Mouse (Mus musculus): ENCODE measurements around the gene Trp53rkb. TPM values are rescaled to one million over a fixed set of nuclear protein-coding genes. Genes with fewer than 3 reads are reported as not detected.
"Not testable (repeated sequence)": the region's sequence is repeated elsewhere in the genome, so short reads cannot be mapped to it uniquely, and the experiment has no call there.

The Trp53rkb gene
- total and polyA plus RNA-seq, 2 experiments from 2014 or later, result 3.9 to 6.2 TPM

- H3K36me3 ChIP-seq (replicated peaks; ENCODE audit: control insufficient read depth, insufficient read depth, low read length), result no peaks in the 10 kb centered on the region
- no peak overlapping the region for H3K9ac ChIP-seq (replicated peaks; ENCODE audit: low read depth, low read length)
- no peaks in the 10 kb centered on the region for H3K27me3 ChIP-seq (ENCODE audit: control insufficient read depth, insufficient read depth, low read length)
- H3K4me3 ChIP-seq (ENCODE audit: low read depth, low read length), result no peak overlapping the region
- peak; percentile 40 for DNase-seq (ENCODE audit: low spot score)
- WGBS, result 13% methylated on average over 9 of the region's 9 CpGs
- no peaks in the 10 kb centered on the region for H3K9me3 ChIP-seq (replicated peaks; ENCODE audit: control insufficient read depth, low read length)
- TF ChIP-seq EP300 (IDR thresholded peaks at IDR 0.05; ENCODE audit: low read depth), result no peak
- TF ChIP-seq CTCF (IDR thresholded peaks at IDR 0.05; ENCODE audit: low read depth), result peak; percentile 97
- H3K4me1 ChIP-seq (ENCODE audit: control insufficient read depth, insufficient read depth), result no peaks in the 10 kb centered on the region
- peak; percentile 33; the same call in 1 of the 2 replicates for ATAC-seq (ENCODE audit: insufficient read depth, low read depth)
- H3K27ac ChIP-seq (ENCODE audit: low read depth), result no peak overlapping the region
- H3K4me2 ChIP-seq (ENCODE audit: low read depth, low read length), result no peak overlapping the region
Measured at GRCm38 (mm10) chr2:166780980-166781578, 11.3 kb upstream of the Trp53rkb start.

- WGBS, result 79% methylated on average over 6 of the region's 6 CpGs
- ATAC-seq (ENCODE audit: insufficient read depth, low read depth) (no peak), DNase-seq (ENCODE audit: low spot score) (no peak)
- TF ChIP-seq EP300 (IDR thresholded peaks at IDR 0.05; ENCODE audit: low read depth), result no peak
- 0 out of 2 replicates have a peak, but pooled peaks have one; percentile 32 for TF ChIP-seq CTCF (IDR thresholded peaks at IDR 0.05; ENCODE audit: low read depth)
- no peak overlapping the region for H3K4me2 ChIP-seq (ENCODE audit: low read depth, low read length)
- no peak overlapping the region for H3K4me3 ChIP-seq (ENCODE audit: low read depth, low read length)
- no peak overlapping the region for H3K9ac ChIP-seq (replicated peaks; ENCODE audit: low read depth, low read length)
- H3K4me1 ChIP-seq (ENCODE audit: control insufficient read depth, insufficient read depth), result no peaks in the 10 kb centered on the region
- H3K27ac ChIP-seq (ENCODE audit: low read depth), result no peak overlapping the region
- no peaks in the 10 kb centered on the region for H3K36me3 ChIP-seq (replicated peaks; ENCODE audit: control insufficient read depth, insufficient read depth, low read length)
- no peaks in the 10 kb centered on the region for H3K27me3 ChIP-seq (ENCODE audit: control insufficient read depth, insufficient read depth, low read length)
- H3K9me3 ChIP-seq (replicated peaks; ENCODE audit: control insufficient read depth, low read length), result no peaks in the 10 kb centered on the region
Measured at GRCm38 (mm10) chr2:166784376-166784775, 8.0 kb upstream of the Trp53rkb start.

GRCm38 (mm10) chr2:166786353-166787004 is 5.9 kb upstream of the Trp53rkb start:
- Histone ChIP-seq H3K27ac (ENCODE audit: low read depth) (no peak overlapping the region), H3K9me3 (replicated peaks; ENCODE audit: control insufficient read depth, low read length) (no peaks in the 10 kb centered on the region), H3K36me3 (replicated peaks; ENCODE audit: control insufficient read depth, insufficient read depth, low read length) (no peaks in the 10 kb centered on the region), H3K4me3 (ENCODE audit: low read depth, low read length) (peak overlapping the region; percentile 58), H3K9ac (replicated peaks; ENCODE audit: low read depth, low read length) (peak overlapping the region; percentile 23), H3K27me3 (ENCODE audit: control insufficient read depth, insufficient read depth, low read length) (no peaks in the 10 kb centered on the region), H3K4me1 (ENCODE audit: control insufficient read depth, insufficient read depth) (no peaks in the 10 kb centered on the region), H3K4me2 (ENCODE audit: low read depth, low read length) (peak overlapping the region; percentile 77)
- ATAC-seq (ENCODE audit: insufficient read depth, low read depth) (peak; percentile 95), DNase-seq (ENCODE audit: low spot score) (peak; percentile 83)
- WGBS, result under 1% methylated on average over 35 of the region's 35 CpGs
- no peak for TF ChIP-seq EP300 (IDR thresholded peaks at IDR 0.05; ENCODE audit: low read depth)
- no peak for TF ChIP-seq CTCF (IDR thresholded peaks at IDR 0.05; ENCODE audit: low read depth)

- Histone ChIP-seq H3K4me1 (ENCODE audit: control insufficient read depth, insufficient read depth) (peaks cover 14% of the 10 kb centered on the region), H3K36me3 (replicated peaks; ENCODE audit: control insufficient read depth, insufficient read depth, low read length) (peaks cover 9% of the 10 kb centered on the region; the same call in 1 of the 2 replicates), H3K9ac (replicated peaks; ENCODE audit: low read depth, low read length) (no peak overlapping the region), H3K4me2 (ENCODE audit: low read depth, low read length) (no peak overlapping the region), H3K27ac (ENCODE audit: low read depth) (no peak overlapping the region), H3K4me3 (ENCODE audit: low read depth, low read length) (no peak overlapping the region), H3K27me3 (ENCODE audit: control insufficient read depth, insufficient read depth, low read length) (no peaks in the 10 kb centered on the region), H3K9me3 (replicated peaks; ENCODE audit: control insufficient read depth, low read length) (no peaks in the 10 kb centered on the region)
- 75% methylated on average over 5 of the region's 5 CpGs for WGBS
- DNase-seq (ENCODE audit: low spot score), result no peak
- no peak for ATAC-seq (ENCODE audit: insufficient read depth, low read depth)
- TF ChIP-seq CTCF (IDR thresholded peaks at IDR 0.05; ENCODE audit: low read depth), result no peak
- no peak for TF ChIP-seq EP300 (IDR thresholded peaks at IDR 0.05; ENCODE audit: low read depth)
Measured at GRCm38 (mm10) chr2:166791738-166792137, 593 bp upstream of the Trp53rkb start.

- DNase-seq (ENCODE audit: low spot score), result peak; percentile 52
- ATAC-seq (ENCODE audit: insufficient read depth, low read depth), result peak; percentile 94
- H3K4me3 ChIP-seq (ENCODE audit: low read depth, low read length), result peak overlapping the region; percentile 79
- H3K36me3 ChIP-seq (replicated peaks; ENCODE audit: control insufficient read depth, insufficient read depth, low read length), result peaks cover 24% of the 10 kb centered on the region
- under 1% methylated on average over 57 of the region's 76 CpGs for WGBS
- H3K27me3 ChIP-seq (ENCODE audit: control insufficient read depth, insufficient read depth, low read length); H3K9me3 ChIP-seq (replicated peaks; ENCODE audit: control insufficient read depth, low read length): not testable (repeated sequence)
- peak overlapping the region; percentile 77 for H3K27ac ChIP-seq (ENCODE audit: low read depth)
- H3K9ac ChIP-seq (replicated peaks; ENCODE audit: low read depth, low read length), result peak overlapping the region; percentile 73
- H3K4me1 ChIP-seq (ENCODE audit: control insufficient read depth, insufficient read depth), result peaks cover 14% of the 10 kb centered on the region
- H3K4me2 ChIP-seq (ENCODE audit: low read depth, low read length), result peak overlapping the region; percentile 81
Measured at GRCm38 (mm10) chr2:166793542-166794214, 1.3 kb downstream of the Trp53rkb start.
